Mouse (Mus musculus) small intestine, adult 2 months (tissue): Measurements from ENCODE around the gene Sorl1.

Experiments
- CTCF ChIP-seq: fragments of 200-500 bp; IDR thresholded peaks from 2 replicates; pipeline ENCODE4 v1.5.1; 2012; ENCODE audit warnings: low read depth, mild to moderate bottlenecking, control low read depth, inconsistent platforms, low read length, moderate library complexity, mixed read lengths; ENCODE audit not compliant: insufficient replicate concordance, insufficient read length; ENCODE audit errors: extremely low read depth
- POLR2A ChIP-seq: fragments of 200-500 bp; IDR thresholded peaks from 2 replicates; pipeline ENCODE4 v1.6.1; 2012; ENCODE audit warnings: low read depth, mild to moderate bottlenecking, control low read depth, inconsistent platforms, low read length, moderate library complexity

GRCm38 (mm10) chr9:41944964-41945363 lies 179.1 kb downstream of the Sorl1 start:
- TF ChIP-seq CTCF = no peak
- TF ChIP-seq POLR2A = no peak
